Mouse (Mus musculus) midbrain, postnatal 0 days (tissue): ENCODE data around the gene Wwc2. TPM values are rescaled to one million over a fixed set of nuclear protein-coding genes. Genes with fewer than 3 reads are reported as not detected.

Source experiments
- ATAC-seq: fragments of 200-750 bp; cut with Nextera tagmentation; 2 replicates; pipeline ENCODE4 v1.8.0; 2017; ENCODE audit warnings: moderate number of reproducible peaks, mild to moderate bottlenecking, moderate TSS enrichment, moderate library complexity; ENCODE audit not compliant: low FRiP score
- DNase-seq: peaks from one replicate; pipeline ENCODE4 v3.0.0-alpha.2; 2015; ENCODE audit warnings: low spot score
- H3K27ac ChIP-seq: fragments of 300-500 bp; sonication (generic); 2 replicates; pipeline ENCODE4 v1.5.1; 2014; ENCODE audit warnings: low read depth, mild to moderate bottlenecking, low read length, mixed read lengths
- H3K27me3 ChIP-seq: fragments of 300-500 bp; sonication (generic); 2 replicates; pipeline ENCODE4 v1.6.1; 2014; ENCODE audit warnings: low read length, control low read depth, mixed read lengths; ENCODE audit not compliant: insufficient read depth
- H3K36me3 ChIP-seq: fragments of 300-500 bp; sonication (generic); 2 replicates; pipeline ENCODE4 v1.6.1; 2014; ENCODE audit warnings: low read length, control low read depth, mixed read lengths; ENCODE audit not compliant: insufficient read depth
- H3K4me1 ChIP-seq: fragments of 300-500 bp; sonication (generic); 2 replicates; pipeline ENCODE4 v1.6.1; 2014; ENCODE audit warnings: mild to moderate bottlenecking, control low read depth, antibody characterized with exemption, low read length, mixed read lengths; ENCODE audit not compliant: insufficient read depth
- H3K4me2 ChIP-seq: fragments of 300-500 bp; sonication (generic); 2 replicates; pipeline ENCODE4 v1.6.1; 2014; ENCODE audit warnings: low read depth, mild to moderate bottlenecking, low read length, mixed read lengths; ENCODE audit not compliant: poor library complexity, severe bottlenecking
- H3K4me3 ChIP-seq: fragments of 300-500 bp; sonication (generic); 2 replicates; pipeline ENCODE4 v1.5.1; 2014; ENCODE audit warnings: low read depth, mild to moderate bottlenecking, low read length, moderate library complexity
- H3K9ac ChIP-seq: fragments of 300-500 bp; sonication (generic); replicated peaks from 2 replicates; pipeline ENCODE4 v1.6.1; 2014; ENCODE audit warnings: mild to moderate bottlenecking, low read length, moderate library complexity, mixed read lengths; ENCODE audit not compliant: poor library complexity, severe bottlenecking
- H3K9me3 ChIP-seq: fragments of 300-500 bp; sonication (generic); 2 replicates; pipeline ENCODE4 v1.6.1; 2016; ENCODE audit warnings: low read length, control low read depth
- CTCF ChIP-seq: IDR thresholded peaks from 2 replicates; pipeline ENCODE4 v1.5.1; 2016; ENCODE audit warnings: antibody characterized with exemption, mild to moderate bottlenecking
- WGBS: fragments of 180-500 bp; shearing (Covaris S2); extraction: QIAGEN DNeasy Blood & Tissue Kit; methylation state at CpG from one replicate; pipeline ENCODE4 v1.1.7; 2014; 5-methylcytosine and 5-hydroxymethylcytosine counted together
- polyA plus RNA-seq: library from polyadenylated mRNA; unstranded; fragments of >200 nt; fragmentation: Nextera tagmentation; extraction: Ambion mirVana; gene quantifications from 2 replicates; pipeline ENCODE4 v1.2.1, GENCODE M21; 2015
- total RNA-seq: library from RNA; depleted of rRNA; stranded (reverse); fragments of >200 nt; gene quantifications from 2 replicates; pipeline ENCODE4 v1.2.3, GENCODE M21; 2014

The Wwc2 gene
- total and polyA plus RNA-seq, 2 experiments from 2014 or later = 4.5 to 9.6 TPM

DNA sequence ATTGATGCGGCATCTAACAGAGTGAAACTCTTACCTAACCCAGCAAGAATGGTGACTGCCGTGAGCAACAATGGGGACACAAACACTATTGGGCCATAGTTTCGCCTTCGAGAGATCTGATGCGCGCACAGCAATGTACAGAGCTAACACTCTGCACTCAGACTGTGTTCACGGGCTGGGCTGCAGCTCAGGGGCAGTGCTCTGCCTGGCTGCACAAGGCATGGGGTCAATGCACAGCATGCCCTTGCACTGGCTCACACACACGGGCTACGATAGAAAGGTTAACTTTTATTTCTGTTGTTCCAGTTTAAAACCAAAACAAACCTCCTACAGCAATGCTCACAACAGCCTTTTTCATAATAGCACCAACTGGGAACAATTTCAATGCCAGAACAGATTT is 77.1 kb downstream of the Wwc2 start:
- no peak for ATAC-seq
- TF ChIP-seq CTCF = no peak
- no peak overlapping the region for H3K4me2 ChIP-seq
- 78% methylated on average over 9 of the region's 9 CpGs for WGBS
- no peak overlapping the region for H3K9ac ChIP-seq
- H3K27ac ChIP-seq = no peak overlapping the region
- H3K4me1 ChIP-seq = no peaks in the 10 kb centered on the region
- H3K4me3 ChIP-seq = no peak overlapping the region
- H3K36me3 ChIP-seq = no peaks in the 10 kb centered on the region
- no peak for DNase-seq
- 0 out of 2 replicates have a peak, but pooled peaks cover 5% of the 10 kb centered on the region for H3K9me3 ChIP-seq
- no peaks in the 10 kb centered on the region for H3K27me3 ChIP-seq

DNA sequence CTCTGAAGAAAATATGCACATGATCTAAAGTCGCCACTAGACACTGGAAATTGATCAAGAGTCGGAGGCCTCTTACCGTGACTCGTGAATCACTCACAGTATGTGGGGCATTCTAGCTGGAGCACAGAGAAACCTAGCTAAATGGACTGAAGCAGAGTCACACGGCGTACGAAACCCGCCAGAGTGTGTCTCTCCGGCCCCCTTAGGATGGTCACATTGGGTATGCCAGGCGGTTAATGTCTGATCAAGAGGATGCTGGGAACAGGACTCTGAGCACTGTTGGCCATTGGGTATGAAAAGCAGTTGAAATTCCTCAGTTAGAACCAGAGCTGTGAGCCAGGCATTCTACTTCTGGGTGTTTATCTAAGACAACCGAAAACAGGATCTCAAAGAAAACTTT is 81.0 kb downstream of the Wwc2 start:
- TF ChIP-seq CTCF = no peak
- Histone ChIP-seq H3K27ac (no peak overlapping the region), H3K9me3 (0 out of 2 replicates have a peak, but pooled peaks cover 7% of the 10 kb centered on the region), H3K4me1 (no peaks in the 10 kb centered on the region), H3K27me3 (no peaks in the 10 kb centered on the region), H3K4me3 (no peak overlapping the region), H3K9ac (no peak overlapping the region), H3K4me2 (no peak overlapping the region), H3K36me3 (no peaks in the 10 kb centered on the region)
- 99% methylated on average over 11 of the region's 11 CpGs for WGBS
- no peak for DNase-seq
- no peak for ATAC-seq

DNA sequence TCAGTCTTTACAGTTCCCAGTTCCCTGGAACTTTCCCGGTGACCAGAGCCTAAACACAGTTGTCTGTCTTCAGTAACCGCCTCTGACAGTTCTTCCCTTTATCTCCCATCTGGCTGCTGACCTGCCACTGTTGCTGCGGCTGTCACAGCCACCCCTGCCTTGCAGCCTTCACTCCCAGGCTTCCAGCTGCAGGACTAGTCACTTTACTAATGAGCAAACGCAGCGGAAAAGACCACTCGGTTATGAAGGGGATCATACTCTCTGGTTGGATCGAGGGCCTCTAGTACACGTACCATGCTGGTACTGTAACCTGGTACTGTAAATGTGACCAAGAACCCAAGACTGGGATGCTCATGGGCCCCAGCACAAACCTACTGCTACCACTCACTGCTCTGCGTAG is 83.7 kb downstream of the Wwc2 start:
- Histone ChIP-seq H3K27ac (no peak overlapping the region), H3K27me3 (no peaks in the 10 kb centered on the region), H3K9me3 (0 out of 2 replicates have a peak, but pooled peaks cover 7% of the 10 kb centered on the region), H3K36me3 (no peaks in the 10 kb centered on the region), H3K9ac (no peak overlapping the region), H3K4me1 (no peaks in the 10 kb centered on the region), H3K4me3 (no peak overlapping the region), H3K4me2 (no peak overlapping the region)
- no peak for TF ChIP-seq CTCF
- ATAC-seq (no peak), DNase-seq (no peak)
- 88% methylated on average over 9 of the region's 9 CpGs for WGBS

DNA sequence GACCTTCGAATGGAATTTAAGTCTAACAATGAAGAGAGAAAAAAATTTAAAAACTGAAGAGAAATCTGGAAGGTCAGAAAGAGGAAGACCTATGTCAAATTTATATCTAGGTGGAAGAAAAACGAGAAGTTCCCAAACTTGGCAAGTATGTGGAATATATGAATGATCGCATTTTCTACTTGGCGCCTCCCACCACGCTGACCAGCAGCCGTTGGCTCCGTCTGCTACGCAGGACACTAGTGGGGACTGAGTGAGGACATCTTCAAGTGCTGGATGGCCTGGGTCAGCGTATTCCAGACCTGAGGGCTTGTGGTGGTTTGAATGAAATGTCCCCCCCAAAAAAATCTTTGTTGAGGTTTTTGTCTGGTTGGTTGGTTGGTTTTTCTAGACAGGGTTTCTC is 84.6 kb downstream of the Wwc2 start:
- TF ChIP-seq CTCF = no peak
- 96% methylated on average over 9 of the region's 9 CpGs for WGBS
- no peak for ATAC-seq
- Histone ChIP-seq H3K36me3 (no peaks in the 10 kb centered on the region), H3K9ac (no peak overlapping the region), H3K9me3 (0 out of 2 replicates have a peak, but pooled peaks cover 7% of the 10 kb centered on the region), H3K4me2 (no peak overlapping the region), H3K4me3 (no peak overlapping the region), H3K27ac (no peak overlapping the region), H3K27me3 (no peaks in the 10 kb centered on the region), H3K4me1 (no peaks in the 10 kb centered on the region)
- no peak for DNase-seq

DNA sequence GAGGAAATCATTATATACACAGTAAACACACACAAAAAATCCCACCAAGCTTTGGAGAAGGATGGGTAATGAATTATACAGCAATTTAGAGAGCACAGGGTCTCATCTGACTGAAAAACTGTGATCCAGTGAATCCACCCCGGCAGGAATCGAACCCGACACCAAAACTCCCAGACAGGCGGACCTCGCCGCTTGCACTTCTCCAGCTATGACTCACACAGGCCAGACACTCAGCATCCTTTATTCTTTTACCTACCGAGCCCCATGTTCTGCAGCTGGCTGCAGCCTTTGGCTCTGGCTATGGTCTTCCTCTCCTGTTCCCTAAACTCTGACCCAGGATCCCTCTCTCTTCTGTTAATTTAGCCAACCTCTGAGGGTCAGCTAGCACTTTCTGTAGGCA is 85.5 kb downstream of the Wwc2 start:
- 93% methylated on average over 7 of the region's 7 CpGs for WGBS
- no peak overlapping the region for H3K27ac ChIP-seq
- no peak for ATAC-seq

DNA sequence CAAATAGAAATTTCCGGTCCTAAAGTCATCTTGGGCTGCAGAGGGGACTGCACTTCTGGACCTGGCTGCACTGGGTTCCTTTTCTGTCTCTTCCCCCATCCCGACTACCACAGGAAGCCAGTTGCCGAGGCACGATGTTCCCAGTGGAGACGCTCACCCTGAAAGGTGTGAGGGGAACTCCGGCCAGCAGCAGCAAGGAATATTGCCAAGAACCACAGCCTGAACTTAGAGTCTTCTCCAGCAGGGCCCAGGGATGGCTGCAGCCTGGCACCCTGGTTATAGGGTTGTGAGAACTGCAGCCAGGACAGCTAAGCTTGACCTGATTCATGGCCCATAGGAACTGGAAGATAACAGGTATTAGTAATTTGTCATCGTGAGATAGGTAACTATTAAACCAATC is 86.7 kb downstream of the Wwc2 start:
- H3K36me3 ChIP-seq = no peaks in the 10 kb centered on the region
- DNase-seq (no peak), ATAC-seq (no peak)
- 0 out of 2 replicates have a peak, but pooled peaks cover 6% of the 10 kb centered on the region for H3K9me3 ChIP-seq
- H3K9ac ChIP-seq = no peak overlapping the region
- H3K4me1 ChIP-seq = no peaks in the 10 kb centered on the region
- no peaks in the 10 kb centered on the region for H3K27me3 ChIP-seq
- 88% methylated on average over 7 of the region's 7 CpGs for WGBS
- no peak for TF ChIP-seq CTCF
- no peak overlapping the region for H3K4me2 ChIP-seq
- H3K27ac ChIP-seq = no peak overlapping the region
- no peak overlapping the region for H3K4me3 ChIP-seq

More for the DNA sequence above, 85.5 kb downstream of the Wwc2 start:
- H3K9ac ChIP-seq = no peak overlapping the region
- H3K36me3 ChIP-seq = no peaks in the 10 kb centered on the region
- no peak overlapping the region for H3K4me2 ChIP-seq
- H3K27me3 ChIP-seq = no peaks in the 10 kb centered on the region
- H3K9me3 ChIP-seq = 0 out of 2 replicates have a peak, but pooled peaks cover 7% of the 10 kb centered on the region
- TF ChIP-seq CTCF = no peak
- H3K4me1 ChIP-seq = no peaks in the 10 kb centered on the region
- no peak for DNase-seq
- no peak overlapping the region for H3K4me3 ChIP-seq
